Mouse (Mus musculus) limb, embryonic 12.5 days (tissue): ENCODE measurements around the gene Gm17364. TPM values are rescaled to one million over a fixed set of nuclear protein-coding genes. Genes with fewer than 3 reads are reported as not detected.

Experiments
- ATAC-seq: fragments of 200-750 bp; cut with Nextera tagmentation; 2 replicates; pipeline ENCODE4 v1.8.0; 2017; ENCODE audit warnings: low read depth, moderate TSS enrichment; ENCODE audit not compliant: insufficient number of reproducible peaks, insufficient read depth, low FRiP score, low TSS enrichment
- H3K27ac ChIP-seq: fragments of 300-500 bp; sonication (generic); 2 replicates; pipeline ENCODE4 v1.5.1; 2016; ENCODE audit warnings: mild to moderate bottlenecking, moderate library complexity
- H3K27me3 ChIP-seq: fragments of 300-500 bp; sonication (generic); 2 replicates; pipeline ENCODE4 v1.6.1; 2016; ENCODE audit warnings: mild to moderate bottlenecking, moderate library complexity
- H3K36me3 ChIP-seq: fragments of 300-500 bp; sonication (generic); 2 replicates; pipeline ENCODE4 v1.6.1; 2016; ENCODE audit warnings: mild to moderate bottlenecking, moderate library complexity
- H3K4me1 ChIP-seq: fragments of 300-500 bp; sonication (generic); replicated peaks from 2 replicates; pipeline ENCODE4 v1.6.1; 2016
- H3K4me2 ChIP-seq: fragments of 300-500 bp; sonication (generic); 2 replicates; pipeline ENCODE4 v1.6.1; 2016; ENCODE audit warnings: mild to moderate bottlenecking, moderate library complexity
- H3K4me3 ChIP-seq: fragments of 300-500 bp; sonication (generic); replicated peaks from 2 replicates; pipeline ENCODE4 v1.5.1; 2016; ENCODE audit warnings: mild to moderate bottlenecking
- H3K9ac ChIP-seq: fragments of 300-500 bp; sonication (generic); replicated peaks from 2 replicates; pipeline ENCODE4 v1.6.1; 2016; ENCODE audit warnings: mild to moderate bottlenecking, moderate library complexity
- H3K9me3 ChIP-seq: fragments of 300-500 bp; sonication (generic); 2 replicates; pipeline ENCODE4 v1.6.1; 2016; ENCODE audit warnings: mild to moderate bottlenecking, moderate library complexity
- WGBS: fragments of 180-500 bp; shearing (Covaris S2); methylation state at CpG from one replicate; pipeline ENCODE4 v1.1.7; 2016; 5-methylcytosine and 5-hydroxymethylcytosine counted together
- polyA plus RNA-seq: library from polyadenylated mRNA; unstranded; fragments of >200 nt; fragmentation: Nextera tagmentation; extraction: Ambion mirVana; gene quantifications from 2 replicates; pipeline ENCODE4 v1.2.1, GENCODE M21; 2016

The Gm17364 gene
- polyA plus RNA-seq, 1 experiment from 2014 or later, result not detected

DNA sequence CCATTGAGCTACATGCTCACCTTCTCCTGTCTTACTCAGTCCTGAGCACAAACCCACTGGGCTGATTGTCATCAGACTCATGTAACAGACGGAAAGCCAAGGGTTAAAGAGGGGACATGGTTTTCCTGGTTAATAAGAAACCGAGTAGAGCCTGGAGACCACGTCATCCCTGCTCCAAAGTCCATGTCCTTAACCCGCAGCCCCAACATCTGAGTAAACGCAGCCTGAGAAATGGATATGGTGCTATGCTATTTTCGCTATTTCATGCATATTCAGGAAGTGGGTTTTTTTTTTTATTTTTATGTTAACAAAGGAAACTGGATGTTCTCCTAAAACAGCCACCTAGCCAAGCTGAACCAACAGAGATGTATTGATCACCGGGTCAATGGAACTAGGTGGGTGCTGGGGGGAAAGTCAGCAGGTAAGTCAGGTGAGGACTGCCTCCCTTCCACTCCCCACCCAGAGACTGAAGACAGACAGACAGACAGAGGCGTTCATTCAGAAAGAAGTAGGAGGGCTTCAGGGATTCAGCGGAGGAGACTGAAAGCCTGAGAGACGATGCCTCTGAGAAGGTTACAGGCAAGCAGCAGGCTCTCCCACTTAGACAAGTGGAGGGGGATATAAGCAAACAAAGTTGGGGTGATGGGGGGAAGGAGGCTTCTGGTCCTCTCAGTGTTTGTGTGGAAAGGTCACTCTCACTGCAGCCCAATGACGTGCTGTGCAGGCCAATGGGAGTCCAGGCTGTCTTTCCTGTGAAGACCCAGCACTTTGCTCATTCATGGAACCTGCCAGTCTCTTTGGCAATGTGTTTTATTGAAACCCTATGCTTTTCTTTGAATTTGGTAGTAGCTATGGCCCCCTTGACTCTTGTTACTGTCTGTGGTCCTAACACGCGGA lies 37.7 kb downstream of the Gm17364 start:
- Histone ChIP-seq H3K4me1 (no peaks in the 10 kb centered on the region), H3K9me3 (no peaks in the 10 kb centered on the region), H3K36me3 (no peaks in the 10 kb centered on the region), H3K4me3 (no peak overlapping the region), H3K27me3 (no peaks in the 10 kb centered on the region), H3K4me2 (no peak overlapping the region), H3K27ac (no peak overlapping the region), H3K9ac (no peak overlapping the region)
- WGBS, result 78% methylated on average over 13 of the region's 13 CpGs
- ATAC-seq, result no peak

DNA sequence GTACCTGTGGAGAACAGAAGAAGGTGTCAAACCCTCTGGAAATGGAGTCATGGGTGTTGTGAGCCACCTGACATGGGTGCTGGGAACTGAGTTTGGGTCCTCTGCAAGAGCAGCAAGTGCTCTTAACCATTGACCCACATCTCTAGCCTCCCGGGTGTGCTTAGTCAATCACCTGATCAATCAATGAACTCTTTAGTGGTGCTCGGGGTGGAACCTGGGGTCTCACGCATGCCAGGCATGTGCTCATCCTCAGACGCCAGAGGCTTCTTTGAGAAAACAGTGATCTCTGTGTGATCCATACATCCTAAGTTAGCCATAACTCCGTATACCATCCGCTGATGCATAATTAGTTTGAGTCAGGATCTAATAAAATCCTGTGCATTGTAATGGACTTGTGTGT lies 38.6 kb downstream of the Gm17364 start:
- Histone ChIP-seq H3K9ac (no peak overlapping the region), H3K9me3 (no peaks in the 10 kb centered on the region), H3K4me2 (no peak overlapping the region), H3K36me3 (no peaks in the 10 kb centered on the region), H3K4me3 (no peak overlapping the region), H3K27ac (no peak overlapping the region), H3K4me1 (no peaks in the 10 kb centered on the region), H3K27me3 (no peaks in the 10 kb centered on the region)
- ATAC-seq, result no peak
- WGBS, result 91% methylated on average over 6 of the region's 6 CpGs

DNA sequence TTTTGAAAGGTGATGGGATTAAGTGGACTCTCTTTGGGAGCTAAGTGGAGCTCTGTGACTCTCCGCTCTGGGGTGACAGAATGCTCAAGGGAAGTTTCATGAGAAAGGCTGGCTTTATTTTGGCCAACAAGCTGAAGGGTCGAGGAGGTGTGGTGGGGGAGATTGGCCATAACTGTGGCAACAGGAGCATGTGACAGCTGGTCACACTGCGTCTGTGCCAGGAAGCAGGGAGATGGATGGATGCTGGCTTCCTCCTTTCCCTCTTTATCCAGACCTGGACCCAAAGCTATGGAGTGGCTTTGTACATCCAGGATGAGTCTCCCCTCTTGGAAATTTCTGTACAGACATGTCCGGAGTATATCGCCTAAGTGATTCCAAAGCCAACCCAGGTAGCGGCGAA lies 40.5 kb downstream of the Gm17364 start:
- ATAC-seq, result no peak
- no peaks in the 10 kb centered on the region for H3K4me1 ChIP-seq
- no peak overlapping the region for H3K27ac ChIP-seq
- no peaks in the 10 kb centered on the region for H3K27me3 ChIP-seq
- no peaks in the 10 kb centered on the region for H3K9me3 ChIP-seq
- H3K4me3 ChIP-seq, result no peak overlapping the region
- 85% methylated on average over 7 of the region's 7 CpGs for WGBS
- no peaks in the 10 kb centered on the region for H3K36me3 ChIP-seq
- H3K9ac ChIP-seq, result no peak overlapping the region
- H3K4me2 ChIP-seq, result no peak overlapping the region

DNA sequence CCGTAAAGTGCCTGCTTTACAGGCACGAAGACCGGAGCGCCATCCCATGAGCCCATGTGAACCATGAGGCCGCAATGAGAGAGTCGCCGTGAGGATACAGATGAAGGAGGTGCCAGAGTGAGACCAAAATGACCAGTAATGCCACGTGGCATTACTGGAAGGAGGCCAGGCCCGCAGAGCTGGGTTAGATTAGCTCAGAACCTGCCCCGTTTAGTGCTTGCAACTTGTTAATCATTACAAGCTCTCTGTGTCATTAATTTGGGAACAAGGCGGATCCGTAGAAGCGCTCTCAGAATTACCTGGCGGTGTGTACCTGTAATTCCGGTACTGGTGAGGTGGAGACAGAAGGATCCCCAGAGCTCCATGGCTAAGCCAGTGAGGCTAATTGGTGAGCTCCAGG lies 41.6 kb downstream of the Gm17364 start:
- Histone ChIP-seq H3K27me3 (no peaks in the 10 kb centered on the region), H3K4me1 (no peaks in the 10 kb centered on the region), H3K4me2 (no peak overlapping the region), H3K9me3 (no peaks in the 10 kb centered on the region), H3K9ac (no peak overlapping the region), H3K36me3 (no peaks in the 10 kb centered on the region), H3K27ac (no peak overlapping the region), H3K4me3 (no peak overlapping the region)
- 92% methylated on average over 15 of the region's 15 CpGs for WGBS
- ATAC-seq, result no peak

DNA sequence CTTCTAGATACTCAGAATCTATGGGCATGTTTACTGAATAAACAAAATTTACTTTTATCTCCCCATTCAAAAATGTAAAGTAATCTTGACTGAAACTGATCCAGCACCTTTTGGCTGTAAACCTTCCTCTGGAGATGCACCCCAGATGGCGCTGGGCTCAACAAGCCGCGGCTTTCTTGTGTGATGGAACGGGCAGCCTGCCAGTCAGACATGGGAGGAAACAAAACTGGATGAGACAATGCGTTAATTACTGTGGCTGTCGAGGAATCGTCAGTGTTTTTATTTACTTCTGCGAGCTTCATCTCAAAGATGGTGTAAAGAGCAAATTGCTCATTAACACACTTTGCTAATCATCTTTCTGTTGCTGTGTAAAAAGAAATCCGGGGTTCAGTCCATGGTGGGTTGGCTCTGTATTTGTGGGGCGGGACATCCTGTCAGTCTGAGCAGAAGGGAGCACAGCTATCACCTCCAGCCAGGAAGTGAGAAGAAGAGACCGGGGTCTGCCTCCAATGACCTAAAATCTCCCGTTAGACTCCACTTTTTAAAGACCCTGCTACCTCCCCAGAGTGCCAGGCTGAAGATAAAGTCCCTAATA lies 42.3 kb downstream of the Gm17364 start:
- H3K27ac ChIP-seq, result no peak overlapping the region
- H3K9me3 ChIP-seq, result no peaks in the 10 kb centered on the region
- no peaks in the 10 kb centered on the region for H3K4me1 ChIP-seq
- H3K4me3 ChIP-seq, result no peak overlapping the region
- no peaks in the 10 kb centered on the region for H3K36me3 ChIP-seq
- H3K9ac ChIP-seq, result no peak overlapping the region
- no peak overlapping the region for H3K4me2 ChIP-seq
- ATAC-seq, result no peak
- no peaks in the 10 kb centered on the region for H3K27me3 ChIP-seq
- WGBS, result 87% methylated on average over 12 of the region's 12 CpGs

DNA sequence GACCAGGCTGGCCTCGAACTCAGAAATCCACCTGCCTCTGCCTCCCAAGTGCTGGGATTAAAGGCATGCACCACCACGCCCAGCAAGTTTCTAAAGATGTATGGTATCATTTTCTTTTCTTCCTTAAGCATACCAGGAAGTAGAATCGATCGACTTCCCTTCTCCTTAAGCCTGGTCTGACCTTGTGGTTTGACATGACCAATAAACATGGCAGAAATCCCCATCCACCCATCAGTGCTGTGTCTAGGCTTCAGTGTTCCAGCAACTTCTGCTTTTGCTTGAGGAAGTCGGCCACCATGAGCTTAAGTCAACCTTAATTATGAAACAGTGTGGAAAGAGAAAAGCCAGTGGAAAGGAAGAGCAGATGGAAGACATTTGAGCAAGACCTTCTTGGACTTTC lies 43.5 kb downstream of the Gm17364 start:
- no peaks in the 10 kb centered on the region for H3K36me3 ChIP-seq

DNA sequence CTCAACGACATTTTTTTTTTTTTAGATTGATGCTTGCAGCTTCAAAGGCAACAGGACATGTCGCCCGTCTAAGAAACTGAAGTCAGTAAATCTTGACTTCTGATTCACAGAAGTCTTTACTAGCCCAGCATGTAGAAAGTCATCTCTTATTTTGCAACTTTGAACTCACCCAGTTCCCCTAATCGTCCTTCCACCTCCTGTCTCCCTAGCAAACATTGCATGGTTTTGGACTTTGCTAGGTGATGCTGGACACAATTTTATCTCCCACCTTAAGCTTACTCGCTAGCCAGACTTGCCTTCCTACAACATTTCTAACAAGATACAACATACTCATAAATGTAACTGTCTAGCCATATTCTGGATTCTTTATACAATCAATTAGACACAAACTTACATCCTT lies 45.7 kb downstream of the Gm17364 start:
- H3K27ac ChIP-seq, result no peak overlapping the region
- no peaks in the 10 kb centered on the region for H3K9me3 ChIP-seq
- H3K4me2 ChIP-seq, result no peak overlapping the region
- WGBS, result 80% methylated on average over 5 of the region's 5 CpGs
- no peak overlapping the region for H3K9ac ChIP-seq
- no peak overlapping the region for H3K4me3 ChIP-seq
- H3K4me1 ChIP-seq, result no peaks in the 10 kb centered on the region
- H3K36me3 ChIP-seq, result no peaks in the 10 kb centered on the region
- H3K27me3 ChIP-seq, result no peaks in the 10 kb centered on the region
- ATAC-seq, result no peak

More for the DNA sequence above, 43.5 kb downstream of the Gm17364 start:
- ATAC-seq, result no peak
- no peaks in the 10 kb centered on the region for H3K4me1 ChIP-seq
- no peak overlapping the region for H3K4me2 ChIP-seq
- no peak overlapping the region for H3K4me3 ChIP-seq
- no peaks in the 10 kb centered on the region for H3K9me3 ChIP-seq
- no peak overlapping the region for H3K9ac ChIP-seq
- WGBS, result 84% methylated on average over 5 of the region's 5 CpGs
- no peaks in the 10 kb centered on the region for H3K27me3 ChIP-seq
- H3K27ac ChIP-seq, result no peak overlapping the region

DNA sequence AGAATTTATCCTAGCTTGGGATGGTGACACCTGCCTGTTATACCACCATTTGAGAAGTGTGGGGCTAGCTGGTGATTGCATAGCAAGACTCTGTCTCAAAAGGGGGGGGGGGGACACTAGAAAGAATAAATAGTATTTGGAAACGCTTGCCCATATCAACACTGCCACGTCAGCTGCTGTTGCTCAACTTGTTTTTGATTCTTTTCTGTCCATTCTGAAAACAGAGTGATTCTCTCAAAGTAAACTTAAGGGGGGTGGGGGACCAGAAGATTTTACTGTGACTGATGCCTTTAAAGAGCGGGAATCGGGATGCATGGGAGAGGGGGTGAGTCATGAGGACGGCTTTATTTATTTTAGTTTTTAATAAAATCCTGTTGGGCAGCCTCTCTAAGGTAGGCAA lies 47.3 kb downstream of the Gm17364 start:
- Histone ChIP-seq H3K36me3 (no peaks in the 10 kb centered on the region), H3K27me3 (no peaks in the 10 kb centered on the region), H3K9me3 (peaks cover 13% of the 10 kb centered on the region; the same call in 1 of the 2 replicates), H3K4me3 (no peak overlapping the region), H3K4me2 (no peak overlapping the region), H3K4me1 (no peaks in the 10 kb centered on the region), H3K9ac (no peak overlapping the region), H3K27ac (no peak overlapping the region)
- ATAC-seq, result no peak
- 84% methylated on average over 5 of the region's 5 CpGs for WGBS

Other genes with a start within 250 kb of the Gm17364 start
- 0.50 and 1.2 TPM in 2 replicates for gene Mak, start 194.3 kb downstream of the Gm17364 start, polyA plus RNA-seq
- gene Gcm2, start 162.9 kb downstream of the Gm17364 start, polyA plus RNA-seq, result not detected in 2 replicates
- gene Sycp2l, start 159.7 kb downstream of the Gm17364 start, polyA plus RNA-seq, result not detected in 2 replicates
- gene Elovl2, start 53.6 kb downstream of the Gm17364 start, polyA plus RNA-seq, result 9.6 and 9.9 TPM in 2 replicates
- gene Smim13, start 24.1 kb downstream of the Gm17364 start, polyA plus RNA-seq, result 15.3 and 18.7 TPM in 2 replicates
- 13.8 and 15.2 TPM in 2 replicates for gene Nedd9, start 213.4 kb upstream of the Gm17364 start, polyA plus RNA-seq